Mouse (Mus musculus): ENCODE results near the gene Tspyl4.

DNA sequence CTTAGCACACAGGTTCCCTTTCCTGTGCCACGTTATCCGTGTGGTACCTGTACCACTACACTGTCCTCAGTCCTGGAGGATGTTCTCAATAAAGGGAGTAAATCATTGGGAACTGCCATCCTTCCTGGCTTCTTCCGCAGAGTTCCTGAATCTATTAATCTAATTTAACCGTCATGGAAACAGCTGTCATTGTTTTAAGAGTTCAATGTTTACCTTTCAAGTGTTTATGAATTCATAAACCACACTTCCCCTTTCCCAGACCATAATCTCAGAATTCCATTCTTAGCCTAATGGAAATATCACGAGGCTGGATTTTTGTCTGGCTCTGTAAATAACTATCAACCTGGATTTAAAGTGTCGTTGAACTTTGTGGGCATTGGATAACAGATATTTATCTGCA lies 43.8 kb downstream of the Tspyl4 start:
- TF ChIP-seq GATA1 (IDR thresholded peaks at IDR 0.05; ENCODE audit: borderline replicate concordance, low read length) (no peak), FLI1 (IDR thresholded peaks at IDR 0.05; ENCODE audit: low read length) (no peak)

Measured in megakaryocyte, embryonic 14.5 days (primary cell).